Mouse (Mus musculus): ENCODE data around the gene Gm572.

Gene Gm572

GRCm38 (mm10) chr4:148662168-148662965 is 19.2 kb downstream of the Gm572 start:
- ATAC-seq (ENCODE audit: insufficient number of reproducible peaks, low FRiP score, low TSS enrichment) = 0 out of 2 replicates have a peak, but pooled peaks have one; percentile 36

GRCm38 (mm10) chr4:148663326-148663725 is 20.2 kb downstream of the Gm572 start:
- no peak for ATAC-seq (ENCODE audit: insufficient number of reproducible peaks, low FRiP score, low TSS enrichment)

GRCm38 (mm10) chr4:148664021-148664420 is 20.9 kb downstream of the Gm572 start:
- no peak for ATAC-seq (ENCODE audit: insufficient number of reproducible peaks, low FRiP score, low TSS enrichment)

GRCm38 (mm10) chr4:148667006-148667755 is 24.1 kb downstream of the Gm572 start:
- ATAC-seq (ENCODE audit: insufficient number of reproducible peaks, low FRiP score, low TSS enrichment) = no peak

GRCm38 (mm10) chr4:148671230-148671947 is 28.3 kb downstream of the Gm572 start:
- no peak for ATAC-seq (ENCODE audit: insufficient number of reproducible peaks, low FRiP score, low TSS enrichment)

GRCm38 (mm10) chr4:148675043-148675442 is 31.9 kb downstream of the Gm572 start:
- no peak for ATAC-seq (ENCODE audit: insufficient number of reproducible peaks, low FRiP score, low TSS enrichment)

GRCm38 (mm10) chr4:148676188-148676960 is 33.3 kb downstream of the Gm572 start:
- no peak for ATAC-seq (ENCODE audit: insufficient number of reproducible peaks, low FRiP score, low TSS enrichment)

- ATAC-seq (ENCODE audit: insufficient number of reproducible peaks, low FRiP score, low TSS enrichment) = no peak
These were observed 34.0 kb downstream of the Gm572 start for GRCm38 (mm10) chr4:148676961-148677637.

GRCm38 (mm10) chr4:148678105-148678504 is 35.0 kb downstream of the Gm572 start:
- no peak for ATAC-seq (ENCODE audit: insufficient number of reproducible peaks, low FRiP score, low TSS enrichment)

GRCm38 (mm10) chr4:148680505-148681067 is 37.5 kb downstream of the Gm572 start:
- no peak for ATAC-seq (ENCODE audit: insufficient number of reproducible peaks, low FRiP score, low TSS enrichment)

- no peak for ATAC-seq (ENCODE audit: insufficient number of reproducible peaks, low FRiP score, low TSS enrichment)
These were observed 38.3 kb downstream of the Gm572 start for GRCm38 (mm10) chr4:148681429-148681828.

- no peak for ATAC-seq (ENCODE audit: insufficient number of reproducible peaks, low FRiP score, low TSS enrichment)
These were observed 39.8 kb downstream of the Gm572 start for GRCm38 (mm10) chr4:148682961-148683360.

- ATAC-seq (ENCODE audit: insufficient number of reproducible peaks, low FRiP score, low TSS enrichment) = no peak
These were observed 40.4 kb downstream of the Gm572 start for GRCm38 (mm10) chr4:148683539-148683938.

- ATAC-seq (ENCODE audit: insufficient number of reproducible peaks, low FRiP score, low TSS enrichment) = no peak
These were observed 43.4 kb downstream of the Gm572 start for GRCm38 (mm10) chr4:148686491-148686941.

- no peak for ATAC-seq (ENCODE audit: insufficient number of reproducible peaks, low FRiP score, low TSS enrichment)
These were observed 45.0 kb downstream of the Gm572 start for GRCm38 (mm10) chr4:148688091-148688490.

- no peak for ATAC-seq (ENCODE audit: insufficient number of reproducible peaks, low FRiP score, low TSS enrichment)
These were observed 48.1 kb downstream of the Gm572 start for GRCm38 (mm10) chr4:148691185-148691584.

- no peak for ATAC-seq (ENCODE audit: insufficient number of reproducible peaks, low FRiP score, low TSS enrichment)
These were observed 50.4 kb downstream of the Gm572 start for GRCm38 (mm10) chr4:148693417-148693959.

- ATAC-seq (ENCODE audit: insufficient number of reproducible peaks, low FRiP score, low TSS enrichment) = no peak
These were observed 61.6 kb downstream of the Gm572 start for GRCm38 (mm10) chr4:148704756-148705155.

- ATAC-seq (ENCODE audit: insufficient number of reproducible peaks, low FRiP score, low TSS enrichment) = no peak
These were observed 65.7 kb downstream of the Gm572 start for GRCm38 (mm10) chr4:148708836-148709235.
